Comparison of ENCODE assay signal across 15 mouse cellular contexts in the genomic region with DNA sequence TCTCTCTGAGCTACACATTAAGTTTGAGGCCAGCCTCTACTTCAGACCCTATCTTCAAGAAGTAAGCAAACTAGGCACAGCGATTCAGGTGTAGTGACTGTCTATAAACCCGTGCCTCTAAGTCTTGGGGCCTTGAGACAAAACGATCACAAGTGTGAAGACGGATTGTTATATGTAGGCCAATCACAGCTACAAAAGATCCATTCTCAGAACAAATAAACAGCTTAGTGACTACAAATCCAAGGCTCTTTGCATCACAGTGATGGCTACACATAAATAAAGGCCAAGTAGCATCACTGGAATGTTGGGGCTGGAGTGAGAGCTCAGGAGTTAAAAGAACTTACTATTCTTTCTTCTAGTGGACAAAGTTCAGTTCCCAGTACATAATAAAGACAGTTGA.
"Had no signal": no experiment of that assay in that cellular context is flagged by ENCODE, and none has a peak within 500 bp of the region (broad histone marks: within the 10 kb centered on the region; RNA-seq: fewer than 3 reads in every experiment).

No protein-coding gene starts in this region.

- H3K4me2 ChIP-seq: liver, embryonic 15.5 days; lung, embryonic 15.5 days; midbrain, embryonic 12.5 days; neural tube, embryonic 12.5 days had no signal

- H3K27ac ChIP-seq: liver, embryonic 15.5 days; lung, embryonic 15.5 days; midbrain, embryonic 10.5 days; midbrain, embryonic 12.5 days; neural tube, embryonic 12.5 days had no signal

- H3K9ac ChIP-seq: liver, embryonic 15.5 days; liver, postnatal 0 days; lung, embryonic 15.5 days; midbrain, embryonic 12.5 days; neural tube, embryonic 12.5 days had no signal

- H3K9me3 ChIP-seq: liver, embryonic 15.5 days; lung, embryonic 15.5 days; midbrain, embryonic 10.5 days; midbrain, embryonic 12.5 days; neural tube, embryonic 12.5 days had no signal

- DNase-seq: liver, postnatal 0 days; lung, adult 2 months; lung, postnatal 10 days; lung, postnatal 4 days; midbrain, embryonic 14.5 days; right cerebral cortex, postnatal 14 days; thymus, adult 18-20 months; thymus, postnatal 14 days; thymus, postnatal 36 days had no signal

- H3K4me3 ChIP-seq: liver, embryonic 15.5 days; lung, embryonic 15.5 days; midbrain, embryonic 10.5 days; midbrain, embryonic 12.5 days; neural tube, embryonic 12.5 days had no signal

- H3K27me3 ChIP-seq: liver, embryonic 15.5 days; lung, embryonic 15.5 days; midbrain, embryonic 12.5 days; neural tube, embryonic 12.5 days had no signal

- ATAC-seq: liver, postnatal 0 days; midbrain, embryonic 16.5 days had no signal

- H3K4me1 ChIP-seq: lung, embryonic 15.5 days; midbrain, embryonic 10.5 days; midbrain, embryonic 12.5 days; neural tube, embryonic 12.5 days had no signal
